Mouse (Mus musculus) yolk sac, embryonic 10.5 days (tissue): ENCODE results near the gene Sbk3.

Experiments used
- DNase-seq: peaks from one replicate; pipeline ENCODE4 v3.0.0-alpha.2; 2017; ENCODE audit warnings: low spot score

Sbk3 gene

GRCm38 (mm10) chr7:4933103-4933502 lies 37.9 kb downstream of the Sbk3 start:
- no peak for DNase-seq

DNA sequence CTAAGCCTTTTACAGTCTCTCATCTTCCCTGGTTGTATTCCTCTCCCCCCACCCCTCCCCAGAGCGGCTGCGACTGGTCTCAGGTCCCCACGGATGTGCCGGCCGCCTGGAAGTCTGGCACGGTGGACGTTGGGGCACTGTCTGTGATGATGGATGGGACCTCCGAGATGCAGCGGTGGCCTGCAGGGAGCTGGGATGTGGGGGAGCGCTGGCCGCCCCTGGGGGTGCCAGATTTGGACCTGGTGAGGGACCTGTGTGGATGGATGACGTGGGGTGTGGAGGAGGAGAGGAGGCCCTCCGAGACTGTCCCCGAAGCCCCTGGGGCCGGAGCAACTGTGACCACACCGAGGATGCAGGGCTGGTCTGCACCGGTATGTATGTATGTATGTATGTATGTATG lies 42.6 kb downstream of the Sbk3 start:
- no peak for DNase-seq

DNA sequence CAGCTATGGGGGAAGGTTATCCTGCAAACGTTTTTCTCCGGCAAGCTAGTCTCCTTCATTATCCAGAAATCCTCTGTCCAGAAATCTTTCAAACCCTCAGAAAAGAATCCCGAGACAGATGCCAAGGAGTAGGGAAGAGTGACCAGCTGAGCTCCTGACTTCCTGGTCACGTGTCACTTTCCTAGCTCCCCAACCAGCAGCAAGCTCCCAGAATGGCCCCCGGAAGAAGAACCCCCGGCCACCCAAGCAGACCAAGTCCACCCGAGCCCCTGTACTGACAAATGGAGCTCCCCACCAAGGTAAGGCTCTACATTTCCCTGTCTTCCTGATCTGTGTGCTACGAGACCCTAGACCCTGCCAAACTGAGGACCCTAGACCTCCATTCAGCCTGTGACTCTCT lies 43.3 kb downstream of the Sbk3 start:
- DNase-seq, result no peak

GRCm38 (mm10) chr7:4926849-4927248 lies 44.1 kb downstream of the Sbk3 start:
- DNase-seq, result no peak

DNA sequence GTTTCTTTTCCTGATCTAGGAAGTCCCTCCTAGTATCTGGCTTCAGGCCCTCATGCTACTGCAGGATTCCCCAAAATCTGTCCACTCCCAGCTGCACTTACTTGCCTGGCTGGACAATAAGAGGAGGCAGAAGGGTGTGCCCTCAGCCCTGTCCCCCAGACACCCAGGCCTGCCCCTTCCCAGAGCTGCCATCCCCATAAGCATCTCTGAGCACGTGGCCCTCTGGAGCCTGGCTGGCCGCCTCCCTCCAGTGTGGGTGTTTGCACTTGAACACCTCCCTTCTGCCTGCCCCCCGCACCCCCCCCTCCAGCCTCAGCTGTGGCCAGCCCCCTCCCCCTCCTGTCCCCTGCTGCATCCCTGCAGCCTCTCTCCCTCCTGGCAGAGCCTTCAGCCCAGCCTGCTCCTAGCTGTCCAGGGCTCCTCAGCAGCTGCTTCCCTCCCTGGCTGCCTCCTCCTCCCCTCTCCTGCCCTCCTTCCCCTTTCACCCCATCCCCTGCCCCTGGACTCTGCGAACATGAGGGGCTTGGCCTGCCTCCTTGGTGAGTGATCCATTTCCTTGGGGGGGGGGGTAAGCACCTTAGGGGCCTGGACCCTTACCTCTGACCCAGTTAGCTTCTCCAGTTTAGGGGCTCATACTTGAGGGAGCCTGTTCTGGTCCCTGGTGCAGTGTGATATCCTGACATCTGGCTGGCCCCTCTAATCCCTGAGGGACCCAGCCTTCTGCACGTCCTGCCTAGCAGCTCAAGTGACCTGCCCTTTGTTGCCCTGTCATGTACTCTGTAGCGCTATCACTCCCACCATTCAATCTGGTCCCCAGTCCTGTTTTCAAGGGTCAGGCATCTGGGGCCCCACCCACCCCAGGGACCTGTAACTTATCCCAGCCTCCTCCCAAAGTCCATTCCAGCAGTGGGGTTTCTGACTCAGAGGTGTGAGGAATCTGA lies 45.3 kb downstream of the Sbk3 start, which contains the start of gene Ssc5d:
Ssc5d (plus strand) TSS at position 345 of the 941 bp plus-strand sequence.
- peak; percentile 48 for DNase-seq

DNA sequence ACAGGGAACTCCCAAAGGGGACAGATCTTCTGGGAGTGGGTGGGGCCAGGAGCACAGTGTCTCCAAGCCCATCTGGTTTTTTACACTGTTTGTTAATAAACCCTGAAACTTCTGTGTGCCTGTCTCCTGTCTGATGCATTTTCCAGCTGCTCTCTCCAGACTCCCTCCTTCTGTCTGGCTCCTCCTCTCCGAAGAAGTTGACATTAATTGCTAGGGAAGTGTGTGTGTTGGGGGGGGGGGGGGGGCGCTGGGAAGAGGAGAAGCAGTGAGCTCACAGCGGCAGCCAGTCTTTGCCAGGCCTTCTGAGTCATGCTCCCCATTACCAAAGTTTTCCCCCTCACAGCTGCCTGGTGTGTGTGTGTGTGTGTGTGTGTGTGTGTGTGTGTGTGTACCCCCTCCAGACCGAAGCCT lies 46.1 kb downstream of the Sbk3 start:
- DNase-seq, result peak; percentile 68

GRCm38 (mm10) chr7:4924483-4924882 lies 46.5 kb downstream of the Sbk3 start:
- DNase-seq, result no peak

- DNase-seq, result no peak
These were observed 47.2 kb downstream of the Sbk3 start for GRCm38 (mm10) chr7:4923586-4924364.

DNA sequence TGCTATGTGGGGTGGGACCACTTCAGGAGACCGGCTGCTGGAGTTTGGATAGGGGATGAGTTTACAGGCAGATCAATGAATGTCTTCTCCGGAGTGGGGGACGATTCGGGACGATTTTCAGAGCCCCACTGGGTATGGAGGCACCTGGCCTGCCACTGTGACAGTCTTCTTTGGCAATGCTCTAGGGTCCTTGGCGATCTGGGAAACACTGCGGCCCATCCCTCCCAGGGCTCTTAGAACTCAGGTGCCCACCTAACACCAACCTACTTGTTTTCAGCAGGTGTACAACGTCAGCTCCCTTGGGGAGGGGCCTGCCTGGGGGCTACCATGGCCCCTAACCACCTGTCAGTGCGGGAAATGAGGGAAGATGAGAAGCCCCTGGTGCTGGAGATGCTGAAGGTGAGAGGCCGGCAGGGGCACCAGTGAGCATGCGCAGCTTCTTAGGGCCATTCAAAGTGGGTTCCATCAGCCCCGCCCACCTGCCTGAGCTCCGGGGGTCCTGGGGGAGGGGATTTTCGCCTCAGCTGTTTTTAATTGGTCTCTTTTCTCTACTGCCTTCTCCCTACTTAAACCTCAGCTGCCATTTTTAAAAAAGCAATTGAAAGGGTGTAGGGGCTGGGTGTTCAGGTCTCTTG lies 47.9 kb downstream of the Sbk3 start:
- DNase-seq, result peak; percentile 46

DNA sequence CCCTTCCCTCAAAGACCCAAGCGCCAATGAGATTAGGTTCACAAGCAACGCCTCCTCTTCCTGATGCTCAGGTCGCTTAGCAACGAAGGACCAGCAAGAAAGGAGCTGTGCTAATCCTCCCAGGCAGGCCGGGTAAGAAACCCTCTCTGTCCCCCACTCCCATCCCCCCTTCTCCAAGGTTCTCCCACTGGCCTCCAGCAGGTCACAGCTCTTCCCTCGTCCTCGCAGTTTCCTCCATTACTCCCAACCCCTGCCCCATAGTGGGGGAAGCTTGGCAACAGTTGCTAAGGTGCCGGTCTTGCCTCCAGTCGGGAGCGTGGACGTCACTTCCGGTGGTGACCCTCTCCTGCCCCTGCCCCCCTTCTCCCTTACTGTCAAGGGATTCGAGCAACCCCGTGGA lies 48.5 kb downstream of the Sbk3 start:
- DNase-seq, result peak; percentile 74

- DNase-seq, result no peak
These were observed 49.0 kb downstream of the Sbk3 start, which contains the start of gene Nat14 for GRCm38 (mm10) chr7:4921824-4922482. Nat14 (plus strand) TSS chr7:4922028.

DNA sequence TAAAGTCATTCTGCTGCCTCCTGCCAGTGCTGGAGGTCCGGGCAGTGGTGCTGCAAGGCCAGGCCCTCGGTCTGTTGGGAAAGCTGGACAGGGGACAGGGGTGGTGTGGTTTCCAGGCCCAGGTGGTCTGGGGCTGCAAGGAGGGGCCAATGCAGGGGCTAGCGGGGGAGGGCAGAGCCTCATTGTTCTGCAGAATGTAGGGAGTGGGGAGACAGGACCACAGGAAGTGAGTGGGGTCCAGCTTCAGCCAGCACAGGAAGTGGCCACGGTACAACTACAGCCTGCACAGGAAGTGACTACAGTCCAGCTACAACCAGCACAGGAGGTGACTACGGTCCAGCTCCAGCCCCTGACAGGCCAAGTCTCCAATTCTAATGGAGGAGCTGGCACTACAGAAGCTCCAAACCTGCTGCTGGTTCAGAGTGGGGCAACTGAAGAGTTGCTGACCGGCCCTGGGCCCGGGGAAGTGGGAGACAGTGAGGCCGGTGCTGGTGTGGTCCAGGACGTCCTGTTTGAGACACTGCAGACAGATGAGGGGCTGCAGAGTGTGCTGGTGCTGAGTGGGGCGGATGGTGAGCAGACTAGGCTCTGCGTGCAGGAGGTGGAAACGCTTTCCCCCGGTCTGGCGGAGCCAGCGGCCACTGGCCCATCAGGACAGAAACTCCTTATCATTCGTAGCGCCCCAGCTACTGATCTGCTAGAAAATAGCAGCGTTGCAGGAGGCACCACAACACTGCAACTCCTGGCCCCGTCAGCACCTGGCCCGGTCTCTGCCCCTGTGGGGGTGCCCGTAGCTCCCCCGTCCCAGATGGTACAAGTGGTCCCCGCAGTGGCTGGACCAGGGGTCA lies 49.8 kb downstream of the Sbk3 start:
- peak; percentile 34 for DNase-seq

DNA sequence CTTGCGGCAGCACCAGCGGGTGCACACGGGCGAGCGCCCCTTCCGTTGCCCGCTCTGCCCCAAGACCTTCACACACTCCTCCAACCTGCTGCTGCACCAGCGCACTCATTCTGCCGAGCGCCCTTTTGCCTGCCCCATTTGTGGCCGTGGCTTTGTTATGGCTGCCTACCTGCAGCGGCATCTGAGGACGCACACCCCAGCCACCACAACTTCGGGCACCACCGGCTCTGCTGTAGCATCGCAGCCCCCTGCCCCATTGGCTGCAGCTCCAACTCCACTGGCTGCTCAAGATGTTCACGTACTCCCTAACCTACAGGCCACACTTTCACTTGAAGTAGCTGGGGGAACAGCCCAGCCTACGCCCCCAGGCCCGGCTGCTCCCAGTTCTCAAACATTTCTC lies 50.5 kb downstream of the Sbk3 start:
- no peak for DNase-seq

GRCm38 (mm10) chr7:4919971-4920370 lies 51.0 kb downstream of the Sbk3 start:
- DNase-seq, result no peak

DNA sequence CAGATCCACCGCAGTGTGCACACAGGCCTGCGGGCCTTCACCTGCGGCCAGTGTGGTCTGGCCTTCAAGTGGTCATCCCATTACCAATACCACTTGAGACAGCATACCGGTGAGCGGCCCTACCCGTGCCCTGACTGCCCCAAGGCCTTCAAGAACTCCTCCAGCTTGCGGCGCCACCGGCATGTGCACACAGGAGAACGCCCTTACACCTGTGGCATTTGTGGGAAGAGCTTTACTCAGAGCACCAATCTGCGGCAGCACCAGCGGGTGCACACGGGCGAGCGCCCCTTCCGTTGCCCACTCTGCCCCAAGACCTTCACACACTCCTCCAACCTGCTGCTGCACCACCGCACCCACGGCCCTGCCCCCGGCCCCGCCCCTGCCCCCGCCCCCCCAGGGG lies 51.9 kb downstream of the Sbk3 start:
- no peak for DNase-seq

- DNase-seq, result no peak
These were observed 52.3 kb downstream of the Sbk3 start for GRCm38 (mm10) chr7:4918681-4919080.

DNA sequence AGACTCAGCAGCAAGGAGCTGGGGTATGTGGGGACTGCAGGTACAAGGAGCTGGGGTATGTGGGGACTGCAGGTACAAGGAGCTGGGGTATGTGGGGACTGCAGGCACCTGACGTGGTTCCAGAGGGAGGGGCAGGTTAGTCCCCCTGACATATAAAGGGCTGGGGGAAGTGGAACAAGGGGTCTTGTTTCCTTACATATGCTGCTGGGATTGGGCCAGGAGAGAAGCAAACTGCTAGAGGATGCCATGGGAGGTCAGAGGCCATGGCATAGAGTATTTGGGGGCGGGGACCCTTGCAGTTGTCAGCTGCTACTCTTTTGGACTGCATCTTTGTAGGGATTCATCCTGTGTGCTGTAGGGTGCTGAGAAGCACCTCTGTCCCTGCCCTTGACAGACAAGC lies 53.5 kb downstream of the Sbk3 start:
- no peak for DNase-seq

DNA sequence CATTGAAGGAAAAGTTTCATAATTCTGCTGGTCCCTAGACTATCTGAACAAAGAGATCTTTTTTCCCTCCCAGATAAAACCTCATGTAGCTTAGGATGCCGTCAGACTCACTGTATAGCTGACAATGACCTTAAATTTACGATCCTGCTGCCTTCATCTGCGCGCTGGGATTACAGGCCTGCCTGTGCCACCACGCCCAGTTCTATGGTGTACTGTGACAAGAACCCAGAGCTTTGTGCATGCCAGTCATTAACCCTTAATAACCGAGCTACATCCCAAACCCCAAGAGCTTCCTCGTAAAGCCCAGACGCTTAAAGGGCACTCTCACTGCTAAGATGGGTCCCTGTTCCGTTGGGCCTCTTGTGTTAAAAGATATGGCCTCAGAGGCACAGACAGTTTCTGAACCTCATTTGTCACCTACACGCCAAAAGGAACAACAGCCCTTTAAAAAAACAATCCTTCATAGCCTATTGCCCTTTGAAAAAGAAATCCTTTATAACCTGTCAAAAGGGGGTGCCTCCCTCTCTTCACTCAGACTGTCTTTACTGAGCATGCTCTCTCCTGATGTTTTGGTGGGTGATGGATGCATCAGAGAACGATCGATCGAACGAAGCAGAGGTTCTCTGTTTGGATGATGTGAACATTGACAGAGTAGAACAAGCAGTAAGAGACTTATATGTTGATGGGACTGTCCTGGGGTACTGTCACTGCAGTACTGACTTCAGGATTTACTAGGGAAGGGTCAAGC lies 55.1 kb downstream of the Sbk3 start:
- DNase-seq, result no peak
